In genomic region chr11:113309265-113309951, GRCm38 (mm10) we compare ENCODE assay signal across 23 mouse cellular contexts.
A peak's percentile ranks its signal among the peaks of the same experiment; 100 is the strongest.
DNase-seq lines count a peak whose midpoint lies in the region; ATAC-seq and TF ChIP-seq lines count a peak whose summit lies in the region.
"Had no signal": no experiment of that assay in that cellular context is flagged by ENCODE, and none has a peak within 500 bp of the region (broad histone marks: within the 10 kb centered on the region; RNA-seq: fewer than 3 reads in every experiment).

No protein-coding gene starts in this region.

- H3K36me3 ChIP-seq in hindbrain, embryonic 11.5 days (ENCODE audit: control insufficient read depth, insufficient read depth, low read length), result no peaks in the 10 kb centered on the region
- H3K36me3 ChIP-seq in hindbrain, postnatal 0 days (ENCODE audit: insufficient read depth, low read length), result no peaks in the 10 kb centered on the region
- H3K36me3 ChIP-seq in forebrain, embryonic 13.5 days (ENCODE audit: poor library complexity, severe bottlenecking), result peaks cover 8% of the 10 kb centered on the region
- no peaks in the 10 kb centered on the region for H3K36me3 ChIP-seq in limb, embryonic 10.5 days
- peaks cover 11% of the 10 kb centered on the region; the same call in 1 of the 2 replicates for H3K36me3 ChIP-seq in neural tube, embryonic 15.5 days
- no peaks in the 10 kb centered on the region for H3K36me3 ChIP-seq in stomach, postnatal 0 days (ENCODE audit: control insufficient read depth, insufficient read depth, low read length)
- H3K36me3 ChIP-seq: heart, embryonic 15.5 days; liver, embryonic 15.5 days had no signal

- no peak overlapping the region for H3K9ac ChIP-seq in hindbrain, embryonic 11.5 days (ENCODE audit: low read depth, low read length)
- H3K9ac ChIP-seq in hindbrain, postnatal 0 days (replicated peaks; ENCODE audit: low read length), result no peak overlapping the region
- no peak overlapping the region for H3K9ac ChIP-seq in forebrain, embryonic 13.5 days
- no peak overlapping the region for H3K9ac ChIP-seq in neural tube, embryonic 15.5 days (replicated peaks)
- no peak overlapping the region for H3K9ac ChIP-seq in stomach, postnatal 0 days (ENCODE audit: low read length)
- H3K9ac ChIP-seq: heart, embryonic 15.5 days; limb, embryonic 13.5 days; liver, embryonic 15.5 days had no signal

- ATAC-seq in hindbrain, embryonic 11.5 days (ENCODE audit: low FRiP score), result peak; percentile 52
- no peak for ATAC-seq in hindbrain, postnatal 0 days
- peak; percentile 59; the same call in 1 of the 2 replicates for ATAC-seq in forebrain, embryonic 13.5 days
- no peak; the same call in 1 of the 2 replicates for ATAC-seq in neural tube, embryonic 15.5 days (ENCODE audit: low FRiP score)
- no peak for ATAC-seq in stomach, postnatal 0 days (ENCODE audit: low FRiP score, low TSS enrichment)
- ATAC-seq: activated CD4-positive, CD25-positive, alpha-beta regulatory T cell, adult 4 months; lung, postnatal 0 days; Patski had no signal

- peak overlapping the region; percentile 71 for H3K27ac ChIP-seq in hindbrain, embryonic 11.5 days (ENCODE audit: low read depth, low read length)
- no peak overlapping the region for H3K27ac ChIP-seq in hindbrain, postnatal 0 days
- peak overlapping the region; percentile 74 for H3K27ac ChIP-seq in forebrain, embryonic 13.5 days
- H3K27ac ChIP-seq in limb, embryonic 10.5 days, result peak overlapping the region; percentile 68
- 0 out of 2 replicates have a peak overlapping the region, but pooled peaks have one; percentile 7 for H3K27ac ChIP-seq in neural tube, embryonic 15.5 days (replicated peaks)
- no peak overlapping the region for H3K27ac ChIP-seq in stomach, postnatal 0 days (replicated peaks)
- H3K27ac ChIP-seq: heart, adult 2 months; heart, embryonic 15.5 days; limb, embryonic 13.5 days; liver, embryonic 15.5 days had no signal

- H3K4me3 ChIP-seq in hindbrain, embryonic 11.5 days (ENCODE audit: low read depth, low read length), result no peak overlapping the region
- H3K4me3 ChIP-seq in hindbrain, postnatal 0 days (ENCODE audit: low read length), result no peak overlapping the region
- H3K4me3 ChIP-seq in forebrain, embryonic 13.5 days, result no peak overlapping the region
- H3K4me3 ChIP-seq in limb, embryonic 10.5 days, result no peak overlapping the region
- no peak overlapping the region for H3K4me3 ChIP-seq in neural tube, embryonic 15.5 days (replicated peaks)
- H3K4me3 ChIP-seq in stomach, postnatal 0 days (ENCODE audit: low read depth, low read length), result no peak overlapping the region
- H3K4me3 ChIP-seq: heart, adult 2 months; heart, embryonic 15.5 days; limb, embryonic 13.5 days; liver, embryonic 15.5 days; megakaryocyte, embryonic 14.5 days had no signal

- peaks cover 4% of the 10 kb centered on the region; the same call in 1 of the 2 replicates for H3K4me1 ChIP-seq in hindbrain, embryonic 11.5 days (replicated peaks; ENCODE audit: control insufficient read depth, insufficient read depth, low read length)
- H3K4me1 ChIP-seq in hindbrain, postnatal 0 days (ENCODE audit: insufficient read depth, low read length), result peaks cover 7% of the 10 kb centered on the region; the same call in 1 of the 2 replicates
- peaks cover 26% of the 10 kb centered on the region for H3K4me1 ChIP-seq in forebrain, embryonic 13.5 days
- peaks cover 20% of the 10 kb centered on the region for H3K4me1 ChIP-seq in limb, embryonic 10.5 days
- H3K4me1 ChIP-seq in neural tube, embryonic 15.5 days, result peaks cover 18% of the 10 kb centered on the region
- H3K4me1 ChIP-seq in stomach, postnatal 0 days (replicated peaks; ENCODE audit: control insufficient read depth, insufficient read depth), result no peaks in the 10 kb centered on the region
- H3K4me1 ChIP-seq: heart, embryonic 15.5 days; liver, embryonic 15.5 days; megakaryocyte, embryonic 14.5 days had no signal

- no peak for TF ChIP-seq CTCF in hindbrain, postnatal 0 days (IDR thresholded peaks at IDR 0.05; ENCODE audit: low read depth)
- no peak for TF ChIP-seq CTCF in stomach, postnatal 0 days (IDR thresholded peaks at IDR 0.05; ENCODE audit: low read depth)

- no peaks in the 10 kb centered on the region for H3K27me3 ChIP-seq in hindbrain, embryonic 11.5 days (ENCODE audit: control insufficient read depth, insufficient read depth, low read length)
- no peaks in the 10 kb centered on the region for H3K27me3 ChIP-seq in hindbrain, postnatal 0 days (ENCODE audit: insufficient read depth, low read length)
- no peaks in the 10 kb centered on the region for H3K27me3 ChIP-seq in forebrain, embryonic 13.5 days
- no peaks in the 10 kb centered on the region for H3K27me3 ChIP-seq in limb, embryonic 10.5 days (ENCODE audit: low read depth, poor library complexity, severe bottlenecking)
- no peaks in the 10 kb centered on the region for H3K27me3 ChIP-seq in neural tube, embryonic 15.5 days (replicated peaks)
- no peaks in the 10 kb centered on the region for H3K27me3 ChIP-seq in stomach, postnatal 0 days (ENCODE audit: control insufficient read depth, insufficient read depth, low read length)
- H3K27me3 ChIP-seq: heart, embryonic 15.5 days; limb, embryonic 13.5 days; liver, embryonic 15.5 days; megakaryocyte, embryonic 14.5 days; Patski had no signal

- no peak overlapping the region for H3K4me2 ChIP-seq in hindbrain, embryonic 11.5 days (replicated peaks; ENCODE audit: low read depth, low read length)
- H3K4me2 ChIP-seq in hindbrain, postnatal 0 days (ENCODE audit: low read depth, low read length), result no peak overlapping the region
- H3K4me2 ChIP-seq in forebrain, embryonic 13.5 days, result peak overlapping the region; percentile 21; the same call in 1 of the 2 replicates
- no peak overlapping the region for H3K4me2 ChIP-seq in neural tube, embryonic 15.5 days
- no peak overlapping the region for H3K4me2 ChIP-seq in stomach, postnatal 0 days (replicated peaks; ENCODE audit: low read depth)
- H3K4me2 ChIP-seq: heart, embryonic 15.5 days; limb, embryonic 13.5 days; liver, embryonic 15.5 days had no signal

- WGBS in hindbrain, embryonic 11.5 days, result 51% methylated on average over 10 of the region's 10 CpGs
- WGBS in hindbrain, postnatal 0 days, result 50% methylated on average over 10 of the region's 10 CpGs
- WGBS in forebrain, embryonic 13.5 days, result 46% methylated on average over 10 of the region's 10 CpGs
- 53% methylated on average over 10 of the region's 10 CpGs for WGBS in limb, embryonic 10.5 days
- WGBS in neural tube, embryonic 15.5 days, result 29% methylated on average over 10 of the region's 10 CpGs
- 79% methylated on average over 10 of the region's 10 CpGs for WGBS in stomach, postnatal 0 days

- peak; percentile 33 for DNase-seq in hindbrain, embryonic 11.5 days (ENCODE audit: low spot score)
- no peak for DNase-seq in hindbrain, postnatal 0 days (ENCODE audit: low spot score)
- no peak for DNase-seq in limb, embryonic 10.5 days (ENCODE audit: low spot score)
- DNase-seq in c-Kit-positive CD71-positive TER-119-positive erythroid progenitor cells, embryonic 14.5 days (ENCODE audit: low spot score), result no peak
- no peak for DNase-seq in stomach, postnatal 0 days (ENCODE audit: low spot score)
- DNase-seq: adrenal gland, postnatal 25 days; embryo, embryonic 11 days; gastrocnemius, postnatal 14 days; heart, adult 2 months; kidney, adult 18-20 months; kidney, postnatal 14 days; layer of hippocampus, adult 9-11 months; right cerebral cortex, postnatal 25 days; thymus, postnatal 25 days had no signal

- no peaks in the 10 kb centered on the region for H3K9me3 ChIP-seq in hindbrain, embryonic 11.5 days (ENCODE audit: control insufficient read depth, low read length)
- no peaks in the 10 kb centered on the region for H3K9me3 ChIP-seq in hindbrain, postnatal 0 days (ENCODE audit: low read length)
- peaks cover 3% of the 10 kb centered on the region; the same call in 1 of the 2 replicates for H3K9me3 ChIP-seq in forebrain, embryonic 13.5 days (replicated peaks)
- no peaks in the 10 kb centered on the region for H3K9me3 ChIP-seq in limb, embryonic 10.5 days (replicated peaks)
- H3K9me3 ChIP-seq in neural tube, embryonic 15.5 days (replicated peaks), result peaks cover 7% of the 10 kb centered on the region; the same call in 1 of the 2 replicates
- no peaks in the 10 kb centered on the region for H3K9me3 ChIP-seq in stomach, postnatal 0 days (ENCODE audit: control insufficient read depth, low read length)
- H3K9me3 ChIP-seq: heart, embryonic 15.5 days; liver, embryonic 15.5 days had no signal

- TF ChIP-seq EP300 in stomach, postnatal 0 days (optimal IDR thresholded peaks at IDR 0.05), result no peak

Comparison
In these comparisons a context has a peak if more than half of its experiments do, and no peak if none do; other contexts are left out.
1. ATAC-seq: peak in hindbrain, embryonic 11.5 days (single experiment) and forebrain, embryonic 13.5 days (single experiment); none in hindbrain, postnatal 0 days (single experiment), neural tube, embryonic 15.5 days (single experiment) and stomach, postnatal 0 days (single experiment).
2. H3K27ac ChIP-seq: peak in hindbrain, embryonic 11.5 days (single experiment), forebrain, embryonic 13.5 days (single experiment), limb, embryonic 10.5 days (single experiment) and neural tube, embryonic 15.5 days (single experiment); none in hindbrain, postnatal 0 days (single experiment) and stomach, postnatal 0 days (single experiment).